11 mouse cellular contexts compared by ENCODE assay signal in the genomic region with DNA sequence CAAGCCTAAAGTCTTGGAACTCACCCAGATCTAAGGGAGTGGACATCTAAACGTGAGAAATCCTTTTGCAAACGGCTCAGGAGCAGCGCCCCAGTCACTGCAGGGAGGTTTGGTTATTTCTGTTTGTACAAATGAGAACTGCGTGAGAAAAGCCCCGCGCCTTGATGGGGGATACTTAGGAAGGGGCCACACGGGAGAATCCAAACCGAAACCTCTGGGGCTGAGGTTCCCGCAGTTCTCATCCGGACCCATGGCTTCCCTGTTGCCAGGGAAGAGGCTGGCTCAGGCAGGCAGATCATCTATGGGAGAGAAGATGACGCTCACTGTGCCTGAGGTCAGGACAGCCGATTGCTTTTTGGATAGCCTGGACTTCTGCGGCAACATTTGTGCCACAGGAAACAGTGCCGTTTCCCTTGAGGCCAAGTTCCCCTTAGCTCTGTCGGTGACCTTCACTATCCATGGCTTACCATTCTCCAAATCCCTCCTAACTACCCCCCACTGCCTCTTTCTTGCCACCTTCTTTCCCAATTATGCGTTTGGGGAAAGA.
DNase-seq lines count a peak whose midpoint lies in the region; ATAC-seq lines count a peak whose summit lies in the region.
"Had no signal": no experiment of that assay in that cellular context is flagged by ENCODE, and none has a peak within 500 bp of the region (broad histone marks: within the 10 kb centered on the region; RNA-seq: fewer than 3 reads in every experiment).

No protein-coding gene starts in this region.

- peaks cover 20% of the 10 kb centered on the region for H3K4me1 ChIP-seq in heart, embryonic 13.5 days
- H3K4me1 ChIP-seq in neural tube, embryonic 13.5 days (replicated peaks) = no peaks in the 10 kb centered on the region
- H3K4me1 ChIP-seq in limb, embryonic 12.5 days (replicated peaks) = no peaks in the 10 kb centered on the region; the same call in 1 of the 2 replicates
- H3K4me1 ChIP-seq in stomach, embryonic 16.5 days (ENCODE audit: control insufficient read depth, insufficient read depth, low read length) = peaks cover 8% of the 10 kb centered on the region; the same call in 1 of the 2 replicates
- H3K4me1 ChIP-seq: midbrain, embryonic 12.5 days had no signal

- peak overlapping the region; percentile 70 for H3K4me2 ChIP-seq in heart, embryonic 13.5 days
- peak overlapping the region; percentile 18 for H3K4me2 ChIP-seq in neural tube, embryonic 13.5 days
- H3K4me2 ChIP-seq in limb, embryonic 12.5 days = peak overlapping the region; percentile 30
- peak overlapping the region; percentile 48 for H3K4me2 ChIP-seq in stomach, embryonic 16.5 days (ENCODE audit: low read depth, low read length)

- no peak overlapping the region for H3K27ac ChIP-seq in heart, embryonic 13.5 days (replicated peaks)
- H3K27ac ChIP-seq in neural tube, embryonic 13.5 days (replicated peaks) = no peak overlapping the region
- no peak overlapping the region for H3K27ac ChIP-seq in limb, embryonic 12.5 days
- no peak overlapping the region for H3K27ac ChIP-seq in stomach, embryonic 16.5 days (ENCODE audit: low read length)
- H3K27ac ChIP-seq: midbrain, embryonic 12.5 days had no signal

- H3K9me3 ChIP-seq in heart, embryonic 13.5 days = no peaks in the 10 kb centered on the region
- no peaks in the 10 kb centered on the region for H3K9me3 ChIP-seq in neural tube, embryonic 13.5 days
- H3K9me3 ChIP-seq in limb, embryonic 12.5 days = no peaks in the 10 kb centered on the region
- H3K9me3 ChIP-seq in stomach, embryonic 16.5 days (replicated peaks; ENCODE audit: control insufficient read depth, low read length) = no peaks in the 10 kb centered on the region
- H3K9me3 ChIP-seq: midbrain, embryonic 12.5 days had no signal

- H3K9ac ChIP-seq in heart, embryonic 13.5 days = peak overlapping the region; percentile 73
- H3K9ac ChIP-seq in neural tube, embryonic 13.5 days = no peak overlapping the region
- no peak overlapping the region for H3K9ac ChIP-seq in limb, embryonic 12.5 days (replicated peaks)
- H3K9ac ChIP-seq in stomach, embryonic 16.5 days (ENCODE audit: low read length) = peak overlapping the region; percentile 49; the same call in 1 of the 2 replicates
- H3K9ac ChIP-seq: midbrain, embryonic 12.5 days had no signal

- H3K4me3 ChIP-seq in heart, embryonic 13.5 days = peak overlapping the region; percentile 49
- H3K4me3 ChIP-seq in neural tube, embryonic 13.5 days = no peak overlapping the region
- H3K4me3 ChIP-seq in limb, embryonic 12.5 days (replicated peaks) = no peak overlapping the region
- H3K4me3 ChIP-seq in stomach, embryonic 16.5 days (replicated peaks; ENCODE audit: low read length) = peak overlapping the region; percentile 32
- H3K4me3 ChIP-seq: midbrain, embryonic 12.5 days had no signal

- H3K36me3 ChIP-seq in heart, embryonic 13.5 days = no peaks in the 10 kb centered on the region
- no peaks in the 10 kb centered on the region for H3K36me3 ChIP-seq in neural tube, embryonic 13.5 days
- H3K36me3 ChIP-seq in limb, embryonic 12.5 days = no peaks in the 10 kb centered on the region
- no peaks in the 10 kb centered on the region for H3K36me3 ChIP-seq in stomach, embryonic 16.5 days (ENCODE audit: control insufficient read depth, insufficient read depth, low read length)
- H3K36me3 ChIP-seq: midbrain, embryonic 12.5 days had no signal

- 25% methylated on average over 16 of the region's 16 CpGs for WGBS in heart, embryonic 13.5 days
- 54% methylated on average over 16 of the region's 16 CpGs for WGBS in neural tube, embryonic 13.5 days
- WGBS in limb, embryonic 12.5 days = 47% methylated on average over 16 of the region's 16 CpGs
- 30% methylated on average over 16 of the region's 16 CpGs for WGBS in stomach, embryonic 16.5 days

- ATAC-seq in heart, embryonic 13.5 days (ENCODE audit: extremely low read depth, insufficient number of reproducible peaks, low FRiP score, low TSS enrichment) = no peak
- no peak for ATAC-seq in neural tube, embryonic 13.5 days (ENCODE audit: low read depth)
- ATAC-seq in limb, embryonic 12.5 days (ENCODE audit: insufficient number of reproducible peaks, insufficient read depth, low FRiP score, low TSS enrichment, low read depth) = no peak
- ATAC-seq in stomach, embryonic 16.5 days (ENCODE audit: insufficient read depth, low FRiP score) = no peak
- ATAC-seq: Patski had no signal

- peaks cover 4% of the 10 kb centered on the region; the same call in 1 of the 2 replicates for H3K27me3 ChIP-seq in heart, embryonic 13.5 days (replicated peaks)
- peaks cover 5% of the 10 kb centered on the region; the same call in 1 of the 2 replicates for H3K27me3 ChIP-seq in neural tube, embryonic 13.5 days
- peaks cover 14% of the 10 kb centered on the region; the same call in 1 of the 2 replicates for H3K27me3 ChIP-seq in limb, embryonic 12.5 days
- no peaks in the 10 kb centered on the region for H3K27me3 ChIP-seq in stomach, embryonic 16.5 days (ENCODE audit: control insufficient read depth, insufficient read depth, low read length)
- H3K27me3 ChIP-seq: Patski had no signal

- no peak for DNase-seq in heart, postnatal 4 days
- no peak for DNase-seq in neural tube, embryonic 10.5 days (ENCODE audit: extremely low spot score, low spot score)
- DNase-seq in gastrocnemius, adult 18-20 months (ENCODE audit: low spot score) = no peak
- DNase-seq in ovary, adult 18-20 months (ENCODE audit: low spot score) = no peak
- DNase-seq: cerebellum, adult 11-12 months had no signal

Comparison
In these comparisons a context has a peak if more than half of its experiments do, and no peak if none do; other contexts are left out.
1. H3K4me2 ChIP-seq: peak in every context shown above with its lines; median percentile 70 in heart, embryonic 13.5 days; 48 in stomach, embryonic 16.5 days; 30 in limb, embryonic 12.5 days; 18 in neural tube, embryonic 13.5 days.
2. H3K4me3 ChIP-seq: peak in heart, embryonic 13.5 days (single experiment) and stomach, embryonic 16.5 days (single experiment); none in neural tube, embryonic 13.5 days (single experiment) and limb, embryonic 12.5 days (single experiment).
3. H3K9ac ChIP-seq: peak in heart, embryonic 13.5 days (single experiment) and stomach, embryonic 16.5 days (single experiment); none in neural tube, embryonic 13.5 days (single experiment) and limb, embryonic 12.5 days (single experiment).